Comparison of ENCODE assay signal across 1 mouse cellular context in genomic region chr12:31654197-31654964, GRCm38 (mm10).
TF ChIP-seq lines count a peak whose summit lies in the region.

Dus4l (minus strand) TSS chr12:31654826.
Cog5 (plus strand) TSS chr12:31654869.

TF ChIP-seq in MEL, 35 proteins besides CTCF, POLR2A, EP300 and RAD21 (continued from another document):
- TF ChIP-seq POLR2AphosphoS2 (IDR thresholded peaks at IDR 0.05; ENCODE audit: low read length) (peak; percentile 86), ELF1 (IDR thresholded peaks at IDR 0.05; ENCODE audit: low read depth, low read length) (peak; percentile 85), E2F4 (IDR thresholded peaks at IDR 0.05; ENCODE audit: borderline replicate concordance, low read depth, low read length) (no peak), MAFK (IDR thresholded peaks at IDR 0.05; ENCODE audit: borderline replicate concordance, low read depth, low read length) (no peak), SIN3A (IDR thresholded peaks at IDR 0.05; ENCODE audit: low read length) (peak; percentile 96; the same call in 1 of the 2 replicates), SMC3 (IDR thresholded peaks at IDR 0.05; ENCODE audit: low read depth, low read length) (no peak), MYC (IDR thresholded peaks at IDR 0.05; ENCODE audit: low read depth, low read length) (peak; percentile 91)
TF ChIP-seq in MEL: peak in this region for 16.
